Mouse (Mus musculus) megakaryocyte-erythroid progenitor cell, adult 5-6 weeks (primary cell): Measurements from ENCODE around the gene Olfr862. TPM values are rescaled to one million over a fixed set of nuclear protein-coding genes. Genes with fewer than 3 reads are reported as not detected.

Experiments
- ATAC-seq: replicated peaks from 2 replicates; pipeline ENCODE4 v1.8.0; 2016; ENCODE audit warnings: mild to moderate bottlenecking, inconsistent platforms; ENCODE audit not compliant: severe bottlenecking, poor library complexity, low FRiP score, low TSS enrichment
- total RNA-seq, 2 experiments: library from RNA; stranded (forward) in 1 of 2; stranded (reverse) in 1 of 2; fragments of 200-1000, 215-1000 nt in 1 of 2; fragments of >200 nt in 1 of 2; fragmentation: Nextera tagmentation in 1 of 2; gene quantifications; 2 replicates each; pipeline ENCODE4 v1.2.3; 2014 to 2017

Gene Olfr862
- total RNA-seq (2014; fragmentation: Nextera tagmentation) = not detected in 2 replicates
- not detected in 2 replicates for total RNA-seq (2017)

DNA sequence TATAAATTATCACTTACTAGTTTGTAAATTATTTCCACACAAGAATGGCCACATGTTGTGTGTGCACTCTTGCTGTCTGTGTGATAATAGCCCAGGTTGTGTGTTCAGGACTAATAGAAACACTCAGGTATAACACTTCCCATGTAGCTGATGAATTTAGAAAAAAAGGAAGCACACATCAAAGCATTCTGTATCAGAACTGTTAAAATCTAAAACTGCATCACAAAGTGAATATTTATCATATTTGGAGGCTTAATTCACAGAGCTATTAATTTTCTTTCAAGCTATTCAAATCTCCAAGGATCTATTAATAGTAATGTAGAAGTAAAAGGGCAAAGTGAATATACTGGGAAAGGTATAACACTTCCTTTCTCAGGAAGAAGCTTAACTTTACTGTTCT is at the start of gene Olfr862:
Gene Olfr862, minus strand, starts transcription at position 101 of the 400 bp plus-strand sequence.
- no peak for ATAC-seq

DNA sequence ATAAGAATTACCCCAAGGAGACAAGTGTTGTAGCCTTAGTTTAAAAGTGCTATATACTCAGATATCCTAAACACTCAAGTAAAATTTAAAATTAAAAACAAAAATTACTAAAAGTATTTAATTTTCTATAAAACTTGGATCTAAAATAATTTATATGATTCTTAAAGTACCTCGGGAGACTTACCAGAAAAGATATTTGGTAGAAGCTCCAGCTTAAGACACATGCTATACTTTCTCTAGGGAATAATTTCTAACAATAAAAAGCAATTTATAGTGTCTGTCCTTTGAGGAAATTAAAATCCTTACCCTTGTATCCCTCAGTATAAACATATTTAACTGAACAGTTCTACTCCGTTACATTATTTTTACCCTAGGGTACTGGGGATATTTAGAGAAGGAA is 28.8 kb upstream of the Olfr862 start, which contains the start of gene Olfr77:
Gene Olfr77, plus strand, starts transcription at position 301 of the 400 bp plus-strand sequence.
- no peak for ATAC-seq

DNA sequence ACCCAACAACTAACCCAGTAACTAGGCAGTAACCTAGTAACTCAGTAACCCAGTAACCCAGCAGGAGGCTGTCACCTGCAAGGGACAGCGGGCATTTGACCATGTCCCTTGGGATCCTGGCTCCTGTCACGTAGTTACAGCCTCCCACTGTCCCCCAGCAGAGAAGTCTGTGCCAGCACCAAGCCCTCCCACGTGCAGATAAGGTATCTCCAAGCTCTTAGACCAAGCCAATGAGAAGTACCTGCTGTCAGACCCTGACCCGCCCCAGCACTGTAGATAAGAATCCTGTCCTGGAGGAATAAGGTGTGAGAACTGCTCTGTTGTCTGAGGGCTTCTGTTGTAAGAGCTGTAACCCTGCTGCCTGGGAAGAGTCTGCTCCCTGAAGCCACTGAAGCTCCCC is 23.4 kb upstream of the Olfr862 start:
- ATAC-seq = no peak

DNA sequence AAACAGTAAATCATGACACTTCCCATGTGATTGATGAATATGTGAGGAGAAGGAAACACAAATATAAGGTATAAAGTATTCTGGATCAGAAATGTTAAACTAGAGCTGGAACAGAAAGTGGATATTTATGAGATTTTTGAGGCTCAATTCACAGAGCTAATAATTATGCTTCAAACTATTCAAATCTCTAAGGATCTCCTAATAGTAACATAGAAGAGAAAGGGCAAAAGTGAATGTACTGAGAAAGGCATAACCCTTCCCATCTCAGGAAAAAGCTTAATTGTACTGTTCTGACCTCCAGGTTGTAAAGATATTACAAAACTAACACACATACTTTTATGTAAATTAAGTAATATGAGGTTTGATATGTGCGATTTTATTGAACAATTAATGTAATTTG is 38.2 kb downstream of the Olfr862 start, which contains the start of gene Olfr860:
Gene Olfr860, minus strand, starts transcription at position 101 of the 400 bp plus-strand sequence.
- ATAC-seq = no peak

Other genes starting within 250 kb of the Olfr862 start
- gene Olfr857, start 178.6 kb downstream of the Olfr862 start, total RNA-seq (2014; fragmentation: Nextera tagmentation) = not detected in 2 replicates
- not detected in 2 replicates for gene Olfr857, start 178.6 kb downstream of the Olfr862 start, total RNA-seq (2017)
- not detected in 2 replicates for gene Olfr58, start 107.7 kb downstream of the Olfr862 start, total RNA-seq (2014; fragmentation: Nextera tagmentation)
- gene Olfr58, start 107.7 kb downstream of the Olfr862 start, total RNA-seq (2017) = not detected in 2 replicates
- not detected in 2 replicates for gene Olfr859, start 83.1 kb downstream of the Olfr862 start, total RNA-seq (2014; fragmentation: Nextera tagmentation)
- not detected in 2 replicates for gene Olfr859, start 83.1 kb downstream of the Olfr862 start, total RNA-seq (2017)
- not detected in 2 replicates for gene Olfr860, start 38.3 kb downstream of the Olfr862 start, total RNA-seq (2014; fragmentation: Nextera tagmentation)
- not detected in 2 replicates for gene Olfr860, start 38.3 kb downstream of the Olfr862 start, total RNA-seq (2017)
- gene Olfr77, start 28.9 kb upstream of the Olfr862 start, total RNA-seq (2014; fragmentation: Nextera tagmentation) = not detected in 2 replicates
- 0.15 and 0.42 TPM in 2 replicates for gene Olfr77, start 28.9 kb upstream of the Olfr862 start, total RNA-seq (2017)
- gene Olfr866, start 140.0 kb upstream of the Olfr862 start, total RNA-seq (2014; fragmentation: Nextera tagmentation) = not detected in 2 replicates
- gene Olfr866, start 140.0 kb upstream of the Olfr862 start, total RNA-seq (2017) = not detected in 2 replicates
- not detected in 2 replicates for gene Olfr867, start 169.6 kb upstream of the Olfr862 start, total RNA-seq (2014; fragmentation: Nextera tagmentation)
- not detected in 2 replicates for gene Olfr867, start 169.6 kb upstream of the Olfr862 start, total RNA-seq (2017)
- gene Olfr868, start 210.6 kb upstream of the Olfr862 start, total RNA-seq (2014; fragmentation: Nextera tagmentation) = not detected in 2 replicates
- gene Olfr868, start 210.6 kb upstream of the Olfr862 start, total RNA-seq (2017) = not detected in 2 replicates
- not detected in 2 replicates for gene Olfr869, start 241.0 kb upstream of the Olfr862 start, total RNA-seq (2014; fragmentation: Nextera tagmentation)
- gene Olfr869, start 241.0 kb upstream of the Olfr862 start, total RNA-seq (2017) = not detected in 2 replicates